Mouse (Mus musculus) lung, embryonic 15.5 days (tissue): ENCODE measurements around the gene Zbed3. TPM values are rescaled to one million over a fixed set of nuclear protein-coding genes. Genes with fewer than 3 reads are reported as not detected.

Experiments
- polyA plus RNA-seq: library from polyadenylated mRNA; unstranded; fragments of >200 nt; fragmentation: Nextera tagmentation; extraction: Ambion mirVana; gene quantifications from 2 replicates; pipeline ENCODE4 v1.2.1, GENCODE M21; 2015

Gene Zbed3
- polyA plus RNA-seq, 1 experiment from 2014 or later: 65.0 TPM

Other genes with a start within 250 kb of the Zbed3 start
- gene Pde8b, start 73.3 kb upstream of the Zbed3 start, polyA plus RNA-seq: 5.9 and 6.6 TPM in 2 replicates
- gene Aggf1, start 51.7 kb downstream of the Zbed3 start, polyA plus RNA-seq: 31.5 and 34.8 TPM in 2 replicates
- gene Crhbp, start 121.3 kb downstream of the Zbed3 start, polyA plus RNA-seq: 0.11 TPM in 1 of 2 replicates, not detected in the other
- not detected in 2 replicates for gene S100z, start 155.1 kb downstream of the Zbed3 start, polyA plus RNA-seq
- 4.3 and 4.5 TPM in 2 replicates for gene F2rl1, start 201.6 kb downstream of the Zbed3 start, polyA plus RNA-seq